Mouse (Mus musculus) cerebellum, adult (tissue): ENCODE measurements around the gene Hgd.

Source experiments
- ATAC-seq: cut with Nextera tagmentation; 2 replicates; pipeline ENCODE4 v1.9.2; 2017; ENCODE audit warnings: mild to moderate bottlenecking, moderate library complexity, mixed read lengths; ENCODE audit not compliant: insufficient number of reproducible peaks, low FRiP score, low TSS enrichment

Hgd gene

DNA sequence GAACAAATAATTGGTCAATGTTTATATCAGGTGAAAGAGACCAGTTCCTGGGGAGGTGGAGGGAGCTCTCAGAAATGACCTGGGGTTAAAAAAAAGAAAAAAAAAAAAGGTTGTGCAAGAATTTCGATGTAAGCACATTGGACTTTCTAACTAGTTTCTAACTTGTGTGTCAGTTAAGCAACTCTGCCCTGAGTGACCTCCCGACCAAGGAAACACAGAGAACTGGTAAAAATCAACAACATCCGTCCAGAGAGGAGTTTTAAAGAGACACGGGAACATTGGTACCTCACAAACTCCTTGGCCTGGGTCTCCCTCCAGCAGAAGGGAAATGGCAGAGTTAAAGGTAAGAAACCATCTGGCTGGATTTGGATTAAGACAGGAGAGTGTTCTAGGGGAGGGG, at the start of gene Hgd:
TSS of gene Hgd (plus strand) at position 160 of the 400 bp plus-strand sequence.
- no peak for ATAC-seq

DNA sequence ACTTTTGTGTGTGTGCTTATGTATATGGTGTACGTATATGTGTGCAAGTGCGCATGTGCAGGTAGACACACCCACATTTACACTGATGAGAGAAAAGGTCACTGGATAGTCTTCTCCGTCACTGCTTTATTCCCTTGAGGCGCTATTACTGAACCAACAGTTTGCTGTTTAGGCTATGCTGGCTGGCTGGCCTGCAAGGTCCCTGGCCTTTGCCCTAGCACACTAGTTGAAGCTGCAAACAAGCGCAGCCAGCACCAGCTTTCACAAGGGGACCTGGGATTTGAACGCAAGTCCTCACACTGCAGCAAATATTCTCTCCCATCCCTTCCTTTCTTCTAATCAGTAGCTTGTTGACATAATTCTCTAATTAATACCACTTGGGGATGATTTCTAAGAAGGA, 49.8 kb upstream of the Hgd start:
- no peak for ATAC-seq

DNA sequence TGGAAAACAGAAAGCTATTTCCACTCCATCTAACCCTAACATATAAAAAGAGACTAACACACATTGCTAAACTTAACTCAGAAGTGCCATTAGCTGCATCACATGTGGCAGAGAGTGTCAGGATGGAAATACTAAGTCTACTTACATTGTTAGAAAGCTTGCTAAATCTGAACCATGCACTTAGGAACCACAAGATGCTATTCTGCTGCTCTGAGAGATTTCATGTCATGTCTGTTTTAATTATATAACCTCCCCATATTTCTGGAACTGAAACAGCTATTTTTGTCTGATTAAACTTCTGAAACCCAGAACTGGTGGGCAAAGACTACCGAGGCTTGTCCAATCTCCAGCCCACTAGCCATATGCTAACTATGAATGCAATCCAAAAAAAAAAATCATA, 47.9 kb upstream of the Hgd start:
- ATAC-seq, result no peak

DNA sequence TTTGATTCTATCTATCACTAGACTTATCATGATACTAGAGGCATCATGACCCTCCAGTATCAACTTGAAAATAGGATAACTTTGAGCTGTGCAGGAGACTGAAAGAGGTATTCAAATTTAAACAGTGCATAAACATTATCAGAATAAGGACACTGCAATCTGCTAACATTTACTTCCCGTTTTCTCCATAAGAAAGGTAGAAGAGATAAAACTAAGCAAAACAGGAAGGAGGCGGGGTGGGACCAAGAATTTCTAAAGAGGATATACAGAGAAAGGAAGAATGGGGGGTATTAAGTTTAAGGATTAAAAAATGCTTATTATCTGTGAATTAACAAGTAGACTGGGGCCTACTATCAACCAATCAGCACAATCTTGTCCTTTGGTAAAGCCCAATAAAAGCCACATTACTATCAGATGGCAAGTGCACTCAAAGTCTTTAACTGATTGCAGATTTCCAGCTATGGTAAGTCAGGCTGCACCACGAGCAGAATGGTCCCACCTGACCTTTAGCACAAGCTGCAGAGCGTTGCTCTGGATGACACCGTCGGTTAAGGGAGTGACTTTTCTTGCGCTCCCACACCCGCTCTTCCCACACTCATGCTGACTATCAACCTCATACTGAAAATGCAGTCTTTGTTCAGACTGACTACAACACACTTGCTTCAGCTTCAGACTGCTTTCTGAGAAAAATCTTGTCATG, 46.4 kb upstream of the Hgd start:
- no peak for ATAC-seq

DNA sequence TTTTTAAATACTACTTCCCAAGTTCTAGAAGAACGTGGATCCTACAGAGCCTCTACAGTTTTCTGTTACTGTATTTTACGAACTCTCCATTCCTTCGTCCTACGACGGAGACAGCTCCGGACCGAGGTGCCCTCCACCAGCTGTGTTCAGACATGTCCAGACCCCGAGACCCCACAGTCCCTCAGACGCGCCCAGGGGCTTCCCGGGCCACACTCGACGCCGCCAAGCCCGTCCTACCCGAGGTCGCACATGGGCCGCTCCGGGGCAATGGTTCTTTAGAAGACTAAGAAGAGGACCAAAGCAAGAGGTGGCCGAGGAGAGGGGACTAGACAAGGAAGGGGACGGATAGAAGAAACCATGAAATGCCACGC, 40.7 kb upstream of the Hgd start:
- peak; percentile 54 for ATAC-seq

DNA sequence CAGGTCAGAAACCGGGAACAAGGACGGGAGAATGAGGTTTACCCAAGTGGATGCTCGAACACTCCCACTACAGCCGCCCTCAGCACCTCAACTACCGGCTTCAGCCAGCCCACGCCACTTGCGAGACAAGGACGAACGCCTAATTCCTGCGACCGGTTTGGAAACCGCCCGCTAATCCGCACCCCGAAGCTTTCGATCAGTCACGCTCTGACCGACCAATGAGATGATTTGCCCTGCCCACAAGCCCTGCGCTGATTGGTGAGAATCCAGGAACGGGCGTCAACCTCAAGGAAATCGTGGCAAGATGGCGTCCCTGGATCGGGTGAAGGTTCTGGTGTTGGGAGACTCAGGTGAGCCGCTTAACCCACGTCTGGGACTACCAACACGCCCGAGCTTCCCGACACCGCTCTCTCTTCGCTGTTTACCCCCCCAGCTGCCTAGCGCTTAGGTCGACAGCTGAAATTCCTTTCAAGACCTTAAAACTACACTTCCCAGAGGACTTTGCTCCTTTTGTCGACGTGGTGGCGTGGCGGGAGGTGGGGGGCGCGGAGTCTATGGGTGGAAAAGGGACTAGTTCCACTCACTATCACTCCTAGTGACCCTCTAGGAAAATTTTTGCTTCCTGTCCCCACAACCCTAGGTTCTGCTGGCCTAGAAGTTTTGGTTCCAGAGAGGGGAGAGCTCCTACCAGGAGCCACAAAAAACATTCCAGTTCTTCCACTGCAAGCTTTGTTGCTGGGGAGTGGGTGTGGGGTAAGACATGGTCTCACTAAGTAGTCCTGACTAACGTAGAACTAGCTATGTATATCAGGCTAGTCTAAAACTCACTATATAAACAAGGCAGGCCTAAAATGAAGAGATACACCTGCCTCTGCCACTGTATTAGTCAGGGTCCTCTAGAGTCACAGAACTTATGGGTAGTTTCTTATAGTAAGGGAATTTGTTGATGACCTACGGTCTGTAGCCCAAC, 40.1 kb upstream of the Hgd start, which contains the start of the genes Gtf2e1 and Rabl3:
TSS of gene Gtf2e1 (minus strand) at position 179 of the 970 bp plus-strand sequence.
TSS of gene Rabl3 (plus strand) at position 275 of the 970 bp plus-strand sequence.
- ATAC-seq, result peak; percentile 98

DNA sequence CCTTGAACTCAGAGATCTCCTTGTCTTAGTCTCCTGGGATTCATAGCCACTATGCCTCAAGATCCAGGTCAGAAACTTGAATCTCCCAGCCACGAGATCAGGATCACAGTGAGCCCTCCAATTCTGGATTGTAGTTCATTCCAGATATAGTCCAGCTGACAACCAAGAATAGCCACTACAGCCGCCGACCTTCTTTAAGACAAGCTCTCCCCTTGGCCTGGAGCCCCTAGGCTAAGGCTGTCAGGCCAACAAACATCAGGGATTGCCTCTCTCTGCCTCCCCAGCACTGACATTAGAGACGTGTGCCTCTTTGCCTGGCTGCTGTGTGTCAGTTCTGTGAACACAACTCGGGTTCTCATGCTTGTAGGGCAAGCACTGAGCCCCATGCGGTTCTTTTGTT, 39.2 kb upstream of the Hgd start:
- no peak for ATAC-seq

DNA sequence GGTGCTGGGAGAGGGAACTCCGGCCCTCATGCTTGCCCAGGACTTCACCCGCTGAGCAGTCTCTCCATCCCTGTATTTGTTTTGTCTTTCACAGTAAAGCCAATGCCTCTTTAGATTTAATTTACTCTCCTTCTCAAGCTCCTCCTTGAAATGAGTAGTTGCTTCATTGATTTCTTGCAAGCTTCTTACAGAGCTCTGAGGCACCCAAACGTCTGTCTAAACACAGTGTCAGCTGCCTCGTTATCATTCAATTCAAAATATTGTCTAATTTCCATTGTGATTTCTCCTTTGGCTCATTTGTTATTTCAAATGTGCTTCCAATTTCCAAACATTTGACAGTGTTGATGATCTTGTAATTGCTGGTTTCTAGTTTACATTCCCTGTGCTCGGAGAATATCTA, 33.6 kb upstream of the Hgd start:
- no peak for ATAC-seq

DNA sequence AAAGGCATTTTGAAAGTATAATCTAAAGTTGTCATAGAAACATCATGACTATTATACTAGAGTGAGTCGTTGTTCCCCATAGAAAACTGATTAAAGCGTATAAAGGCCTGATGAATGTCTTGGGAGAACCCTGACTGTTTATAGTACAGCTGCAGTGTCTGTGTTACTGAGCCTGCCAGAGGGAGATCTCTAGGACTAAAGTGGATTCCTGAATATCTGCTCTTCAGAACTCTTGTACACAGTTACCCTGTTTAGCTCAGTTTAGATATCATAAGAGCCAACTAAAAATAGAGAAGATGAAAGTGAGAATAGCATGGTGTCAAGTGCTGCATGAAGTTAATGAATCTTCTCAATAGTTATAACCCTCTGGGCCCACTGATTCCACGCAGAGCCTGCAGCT, 29.7 kb upstream of the Hgd start:
- ATAC-seq, result no peak

DNA sequence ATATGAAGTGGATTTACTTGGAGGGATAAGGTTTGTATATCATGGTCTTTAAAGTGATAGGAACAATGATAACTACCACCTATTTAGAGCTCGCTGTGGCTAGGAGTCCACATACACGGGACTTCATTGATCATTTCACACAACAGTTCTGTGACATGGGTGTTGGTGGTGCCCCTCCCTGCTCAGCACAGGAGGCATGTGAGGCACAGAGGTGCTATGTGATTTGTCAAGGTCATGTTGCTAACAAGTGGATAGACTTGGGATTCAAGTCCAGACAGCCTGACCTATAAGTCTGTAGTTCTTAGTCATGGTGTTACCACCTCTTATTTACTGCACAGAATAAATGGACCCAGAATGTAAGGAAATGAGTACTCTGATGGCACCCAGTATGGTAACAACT, 29.0 kb upstream of the Hgd start:
- no peak for ATAC-seq

DNA sequence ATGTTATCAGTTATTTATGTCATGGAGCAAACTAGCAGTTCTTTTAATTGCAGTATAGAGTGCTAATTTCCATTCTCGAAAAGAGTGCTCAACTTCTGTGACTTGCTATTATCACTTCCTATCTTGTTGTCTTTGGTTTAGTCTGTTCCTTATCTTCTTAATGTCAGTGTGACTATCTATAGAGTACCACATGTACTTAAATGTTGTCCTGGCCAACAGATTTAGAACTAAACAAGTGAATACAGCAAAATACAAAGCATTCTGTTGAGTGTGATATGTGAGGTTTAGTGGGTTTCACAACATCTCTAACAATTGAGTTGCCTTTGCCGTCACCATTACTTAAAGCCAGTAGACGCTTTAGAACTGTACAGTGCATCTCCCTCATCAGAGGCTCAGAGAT, 27.1 kb upstream of the Hgd start:
- no peak for ATAC-seq

DNA sequence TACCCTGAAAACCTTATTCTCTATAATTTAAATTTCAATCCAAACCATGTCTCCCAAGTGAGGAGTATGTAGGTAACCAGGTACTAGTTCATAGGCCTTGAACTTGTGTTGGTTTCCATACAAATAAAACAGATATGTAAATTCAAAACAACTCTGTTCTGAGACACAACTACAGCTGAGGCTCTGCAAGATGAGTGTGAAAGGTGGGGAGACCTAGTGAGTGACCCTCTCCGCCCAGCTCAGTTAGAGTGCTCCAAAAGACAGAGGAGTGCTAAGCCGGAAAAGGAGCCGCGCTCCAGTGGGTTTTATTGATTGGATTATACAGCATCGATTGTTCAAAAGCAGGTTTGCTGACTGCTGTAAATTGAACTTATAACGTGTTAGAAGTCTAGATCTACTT, 17.5 kb upstream of the Hgd start:
- no peak for ATAC-seq

DNA sequence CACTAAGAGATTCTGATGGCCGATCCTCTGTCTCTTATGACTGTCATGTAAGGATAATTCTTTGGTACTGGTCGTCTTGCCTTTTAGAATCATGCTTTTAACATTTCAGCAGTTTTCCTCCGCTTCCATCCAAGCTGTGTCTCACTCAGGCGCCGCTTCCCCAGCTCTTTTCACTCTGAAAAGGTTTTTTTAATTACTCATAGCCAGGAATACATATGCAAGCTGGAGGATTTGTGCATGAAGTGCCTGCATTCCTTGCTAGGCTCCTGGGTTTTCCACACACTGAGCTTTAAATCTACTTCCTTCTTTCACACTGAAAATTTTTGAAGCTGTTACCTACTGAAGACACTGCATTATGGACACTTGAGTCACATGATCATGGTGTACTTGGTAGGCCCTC, 17.0 kb upstream of the Hgd start:
- no peak for ATAC-seq

DNA sequence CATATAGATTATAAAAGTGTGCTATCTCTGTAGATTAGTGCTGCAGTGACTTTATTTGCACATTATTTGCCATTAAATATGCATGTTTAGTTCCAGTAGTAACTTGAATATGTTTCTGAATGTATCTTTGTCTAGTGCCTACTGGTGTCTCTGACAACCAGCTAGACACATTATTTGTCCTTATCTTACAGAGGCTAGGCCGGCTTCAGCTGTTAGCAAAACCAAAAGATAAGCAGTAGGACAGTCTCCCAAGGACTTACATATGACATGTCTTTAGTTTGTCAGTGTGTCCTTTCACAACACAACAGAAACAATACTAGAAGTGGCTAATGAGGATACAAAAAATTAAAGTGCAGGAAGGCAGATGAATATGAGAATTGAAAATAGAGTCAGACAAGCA, 14.8 kb upstream of the Hgd start:
- ATAC-seq, result no peak

DNA sequence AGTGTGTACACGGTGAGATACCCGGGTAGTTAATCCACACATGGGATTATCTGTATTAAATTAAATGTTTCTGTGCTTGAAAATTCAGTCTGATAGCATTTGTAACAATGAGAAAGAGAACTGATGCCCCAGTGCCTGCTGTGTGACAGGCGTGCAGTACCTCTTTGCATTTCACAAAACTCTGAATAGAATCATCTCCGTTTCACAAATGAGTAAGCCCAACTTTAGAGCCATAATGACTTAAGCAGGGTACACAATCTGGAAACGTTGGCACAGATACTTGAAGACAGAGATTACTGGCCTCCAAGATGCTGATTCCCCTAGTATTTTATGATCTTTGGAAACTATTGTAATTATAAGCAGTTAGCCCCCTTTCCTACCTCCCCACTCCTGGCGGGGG, 13.8 kb upstream of the Hgd start:
- ATAC-seq, result no peak

DNA sequence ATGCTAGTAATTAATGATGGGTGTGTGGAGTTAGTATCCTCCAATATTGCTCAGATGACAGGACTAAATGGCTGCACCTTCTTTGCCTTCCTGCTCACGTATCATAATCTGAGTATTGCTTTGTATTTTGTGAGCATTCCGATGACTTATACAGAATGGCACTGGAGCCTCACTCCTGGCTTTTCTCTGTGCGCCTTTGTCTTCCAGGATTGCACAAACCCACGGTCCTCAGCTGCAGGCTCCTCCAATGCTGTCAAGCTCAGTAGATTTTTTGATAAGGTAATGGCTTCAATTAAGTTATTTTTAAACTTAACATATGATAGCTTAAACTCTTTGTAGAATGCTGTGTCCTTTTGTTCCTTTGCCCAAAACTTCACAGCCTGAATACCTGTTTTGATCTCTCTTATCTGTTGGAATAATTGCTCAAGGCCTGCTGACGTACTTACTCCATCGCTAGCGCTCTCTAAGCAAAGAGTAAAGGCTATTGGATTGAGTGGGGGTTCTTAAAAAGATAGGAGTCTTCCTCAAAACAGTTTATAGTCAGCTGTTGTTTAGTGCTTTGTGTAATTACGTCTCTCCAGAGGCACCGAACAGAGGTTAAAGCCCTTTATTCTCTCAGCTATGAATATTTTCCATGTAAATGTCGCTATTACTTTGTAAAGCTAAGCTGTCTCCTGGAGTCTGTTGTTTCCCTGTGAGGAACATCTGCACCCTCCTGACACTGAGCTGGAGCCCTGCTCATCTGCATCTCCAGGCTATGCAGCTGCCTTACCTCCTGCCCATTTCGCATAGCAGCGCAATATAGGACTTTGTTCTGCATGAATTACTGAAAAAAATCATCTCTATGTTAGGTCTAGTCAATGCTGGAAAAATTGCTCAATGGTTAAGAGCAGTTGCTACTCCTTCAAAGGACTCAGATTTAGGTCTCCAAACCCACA, 12.6 kb upstream of the Hgd start:
- no peak for ATAC-seq

DNA sequence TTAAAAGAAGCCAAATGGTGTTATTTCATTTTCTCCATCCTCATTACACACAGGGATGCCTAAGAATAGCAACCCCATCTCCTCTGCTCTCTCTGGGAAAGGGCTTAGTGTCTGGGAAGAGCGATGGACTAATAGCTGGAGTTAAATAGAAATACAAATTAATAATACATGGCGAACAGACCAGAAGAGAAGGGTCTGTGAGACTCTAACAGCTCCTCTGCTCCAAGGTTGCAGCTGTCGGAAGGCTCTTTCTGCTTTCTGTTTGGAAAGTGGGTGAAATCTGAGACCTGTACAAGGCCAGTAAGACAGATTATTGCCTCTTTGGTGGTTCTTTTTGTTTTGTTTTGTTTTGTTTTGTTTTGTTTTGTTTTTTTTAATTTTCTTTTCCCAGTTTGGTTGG, 8.4 kb upstream of the Hgd start:
- no peak for ATAC-seq

DNA sequence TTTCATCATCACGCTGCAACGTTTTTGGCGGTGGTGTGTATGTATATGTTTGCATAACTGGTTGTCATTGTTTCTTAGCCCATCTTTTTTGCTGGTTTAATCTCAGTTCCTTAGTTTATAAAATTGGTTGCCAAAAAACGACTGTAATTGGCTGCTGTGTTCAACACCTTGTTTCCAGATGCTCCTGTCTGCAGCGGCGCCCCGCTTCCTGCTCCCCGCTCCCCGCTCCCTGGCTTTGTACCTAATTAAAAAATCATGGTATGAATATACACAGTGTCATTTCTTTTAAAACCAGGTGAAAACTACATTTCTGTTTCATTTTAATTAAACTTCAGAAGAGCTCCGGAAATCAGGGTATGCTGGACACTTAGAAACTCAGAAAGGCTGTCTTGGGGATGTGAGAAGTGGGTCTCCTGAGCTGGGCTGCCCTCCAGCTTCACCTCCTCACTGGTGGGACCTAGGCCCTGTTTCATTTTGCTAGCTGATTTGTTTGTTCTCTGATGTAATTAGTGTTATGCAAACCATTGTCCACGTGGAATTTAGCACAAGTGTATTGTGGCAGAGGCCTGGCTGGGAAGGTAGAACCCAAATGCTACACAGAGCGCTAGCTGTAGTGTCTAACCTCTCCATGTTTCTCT, 7.7 kb upstream of the Hgd start:
- no peak for ATAC-seq

DNA sequence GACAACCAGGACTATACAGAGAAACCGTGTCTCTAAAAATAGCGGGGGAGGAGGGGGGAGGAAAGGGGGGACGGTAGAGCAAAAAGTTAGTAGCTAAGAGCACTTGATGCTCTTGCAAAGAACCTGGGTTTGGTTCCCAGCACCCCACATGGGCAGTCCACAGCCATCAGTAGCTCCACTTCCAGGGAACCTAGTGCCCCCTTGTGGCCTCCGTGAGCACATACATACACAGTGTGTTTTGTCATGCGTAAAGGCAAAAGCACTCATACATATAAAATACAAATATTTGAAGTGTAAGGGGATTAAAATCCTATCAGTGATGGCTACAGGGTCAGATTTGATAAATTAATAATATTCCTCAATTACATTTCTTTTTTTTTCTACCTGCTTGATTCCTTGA, 6.9 kb upstream of the Hgd start:
- no peak for ATAC-seq

DNA sequence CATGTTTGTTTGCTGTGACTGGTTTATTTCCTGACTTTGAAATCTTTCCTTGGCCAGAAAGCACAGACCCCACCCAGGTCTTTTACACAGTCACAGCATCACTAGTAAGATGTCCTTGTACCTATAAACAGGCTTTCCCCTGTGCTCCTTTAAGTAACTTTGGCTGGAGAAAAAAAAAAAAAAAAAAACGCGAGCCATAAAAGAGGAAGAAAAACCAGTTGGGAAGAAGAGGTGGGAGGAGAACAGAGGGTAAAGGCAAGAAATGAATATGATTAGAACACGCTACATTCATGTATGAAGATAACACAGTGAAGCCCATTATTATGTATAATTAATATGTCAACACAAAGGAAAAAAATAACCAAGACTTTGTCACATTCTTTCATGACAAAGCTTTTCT, 4.6 kb upstream of the Hgd start:
- no peak for ATAC-seq
